In genomic region chr5:117068181-117068580, GRCm38 (mm10) we compare ENCODE assay signal across 9 mouse cellular contexts. TPM values are rescaled to one million over a fixed set of nuclear protein-coding genes. Genes with fewer than 3 reads are reported as not detected.
DNase-seq lines count a peak whose midpoint lies in the region; ATAC-seq and TF ChIP-seq lines count a peak whose summit lies in the region.
"Had no signal": no experiment of that assay in that cellular context is flagged by ENCODE, and none has a peak within 500 bp of the region (broad histone marks: within the 10 kb centered on the region; RNA-seq: fewer than 3 reads in every experiment).

No protein-coding gene starts in this region.

- TF ChIP-seq EP300 in ES-Bruce4 (IDR thresholded peaks at IDR 0.05; ENCODE audit: insufficient read depth, low read depth, low read length) = no peak

- no peak for TF ChIP-seq POLR2A in ES-Bruce4 (IDR thresholded peaks at IDR 0.05; ENCODE audit: insufficient read depth, low read length)

- H3K36me3 ChIP-seq in ES-Bruce4 (ENCODE audit: control insufficient read depth, insufficient read depth, low read length, poor library complexity, severe bottlenecking) = no peaks in the 10 kb centered on the region
- no peaks in the 10 kb centered on the region for H3K36me3 ChIP-seq in heart, embryonic 11.5 days (ENCODE audit: control insufficient read depth, insufficient read depth, low read length)
- H3K36me3 ChIP-seq: neural tube, embryonic 12.5 days had no signal

- 72% methylated on average over 13 of the region's 13 CpGs for WGBS in heart, embryonic 11.5 days (ENCODE audit: insufficient replicate concordance)

- H3K27me3 ChIP-seq in ES-Bruce4 (ENCODE audit: control insufficient read depth, insufficient read depth, low read length, poor library complexity, severe bottlenecking) = no peaks in the 10 kb centered on the region
- no peaks in the 10 kb centered on the region for H3K27me3 ChIP-seq in heart, embryonic 11.5 days (ENCODE audit: control insufficient read depth, insufficient read depth, low read length)
- H3K27me3 ChIP-seq: neural tube, embryonic 12.5 days had no signal

- H3K27ac ChIP-seq in layer of hippocampus, adult 2 months = no peak overlapping the region
- no peak overlapping the region for H3K27ac ChIP-seq in ES-Bruce4 (ENCODE audit: insufficient read depth, low read length)
- H3K27ac ChIP-seq in heart, embryonic 11.5 days (ENCODE audit: low read depth, low read length) = no peak overlapping the region
- H3K27ac ChIP-seq: neural tube, embryonic 12.5 days had no signal

- no peaks in the 10 kb centered on the region for H3K9me3 ChIP-seq in ES-Bruce4 (replicated peaks; ENCODE audit: control insufficient read depth, insufficient read depth, low read length, poor library complexity, severe bottlenecking)
- peaks cover 3% of the 10 kb centered on the region; the same call in 1 of the 2 replicates for H3K9me3 ChIP-seq in heart, embryonic 11.5 days (replicated peaks; ENCODE audit: control insufficient read depth, low read length)

- no peak overlapping the region for H3K4me2 ChIP-seq in heart, embryonic 11.5 days

- DNase-seq in layer of hippocampus, adult 2 months (ENCODE audit: low spot score in 2 of 2) = no peak
- no peak for DNase-seq in layer of hippocampus, adult 8-10 months (ENCODE audit: low spot score in 2 of 2)
- peak; percentile 77 for DNase-seq in ZHBTc4 (ENCODE audit: low read depth, low spot score)
- peak; percentile 60 for DNase-seq in retina, embryonic 14.5 days (ENCODE audit: low spot score)
- DNase-seq in heart, postnatal 25 days (ENCODE audit: low spot score) = no peak

- intact Hi-C loops in heart, postnatal 25 days (cut with DNase I) = no loop called here

- TF ChIP-seq CTCF in layer of hippocampus, adult 2 months (conservative IDR thresholded peaks at IDR 0.05) = peak; percentile 61
- TF ChIP-seq CTCF in ES-Bruce4 (IDR thresholded peaks at IDR 0.05; ENCODE audit: low read depth, low read length) = peak; percentile 68

- no peak for ATAC-seq in heart, embryonic 11.5 days (replicated peaks; ENCODE audit: insufficient number of reproducible peaks, low FRiP score, low TSS enrichment)

- no peak overlapping the region for H3K9ac ChIP-seq in ES-Bruce4 (ENCODE audit: low read depth, poor library complexity, severe bottlenecking)
- no peak overlapping the region for H3K9ac ChIP-seq in heart, embryonic 11.5 days (ENCODE audit: low read depth, low read length)
- H3K9ac ChIP-seq: neural tube, embryonic 12.5 days had no signal

- H3K4me1 ChIP-seq in ES-Bruce4 (ENCODE audit: control insufficient read depth, insufficient read depth, low read length) = no peaks in the 10 kb centered on the region
- no peaks in the 10 kb centered on the region; the same call in 1 of the 2 replicates for H3K4me1 ChIP-seq in heart, embryonic 11.5 days (ENCODE audit: control insufficient read depth, insufficient read depth, low read length)
- H3K4me1 ChIP-seq: neural tube, embryonic 12.5 days had no signal

- no peak overlapping the region for H3K4me3 ChIP-seq in layer of hippocampus, adult 2 months
- H3K4me3 ChIP-seq in ES-Bruce4 (ENCODE audit: low read depth, low read length) = no peak overlapping the region
- H3K4me3 ChIP-seq in heart, embryonic 11.5 days (ENCODE audit: low read depth, low read length) = no peak overlapping the region
- H3K4me3 ChIP-seq: erythroblast, embryonic 14.5 days; neural tube, embryonic 12.5 days had no signal

RNA-seq across cellular contexts. Expression of gene Suds3, which starts 47.7 kb away (rescaled TPM):
- total RNA-seq in layer of hippocampus, adult 2 months (2021) = 100 to 1,000 TPM; 112 to 130 TPM
- 100 to 1,000 TPM; 110 to 124 (median 116) TPM for total RNA-seq in layer of hippocampus, adult 8-10 months (2022)
- polyA plus RNA-seq in ES-Bruce4 (2011; ENCODE audit: insufficient read depth, insufficient read length, low read depth, missing spikeins) = 63.3 and 76.5 TPM in 2 replicates
- 36.8 and 37.1 TPM in 2 replicates for polyA plus RNA-seq in heart, embryonic 11.5 days (2014; fragmentation: Nextera tagmentation; extraction: Ambion mirVana)
- 10 to 100 TPM; 87.3 to 90.4 TPM for total RNA-seq in heart, postnatal 25 days (2021)

RNA-seq across cellular contexts. Expression of gene Taok3, which starts 51.7 kb away (rescaled TPM):
- total RNA-seq in layer of hippocampus, adult 2 months (2021) = 10 to 100 TPM; 57.0 to 60.8 TPM
- 10 to 100 TPM; 55.8 to 65.4 (median 61.2) TPM for total RNA-seq in layer of hippocampus, adult 8-10 months (2022)
- polyA plus RNA-seq in ES-Bruce4 (2011; ENCODE audit: insufficient read depth, insufficient read length, low read depth, missing spikeins) = 23.1 and 27.3 TPM in 2 replicates
- 12.9 and 13.8 TPM in 2 replicates for polyA plus RNA-seq in heart, embryonic 11.5 days (2014; fragmentation: Nextera tagmentation; extraction: Ambion mirVana)
- total RNA-seq in heart, postnatal 25 days (2021) = 1 to 10 TPM; 7.6 to 7.9 TPM

Comparison
In these comparisons a context has a peak if more than half of its experiments do, and no peak if none do; other contexts are left out.
1. DNase-seq: peak in ZHBTc4 (single experiment) and retina, embryonic 14.5 days (single experiment); none in layer of hippocampus, adult 2 months (0 of 2), layer of hippocampus, adult 8-10 months (0 of 2) and heart, postnatal 25 days (single experiment).
2. RNA of gene Taok3, which starts 51.7 kb away (total RNA-seq): 55.8 to 65.4 TPM in layer of hippocampus, adult 8-10 months and 57.0 to 60.8 TPM in layer of hippocampus, adult 2 months; 7.6 to 7.9 TPM in heart, postnatal 25 days; every median in the first group is over 4 times any median in the second.